Mouse (Mus musculus) CH12.LX (cell line): ENCODE measurements around the gene Lrrc15.

Source experiments
- CTCF ChIP-seq, 2 experiments: IDR thresholded peaks in 1 of 2; conservative IDR thresholded peaks in 1 of 2; 2 replicates each; pipeline ENCODE4 v1.5.1; 2011 to 2012; ENCODE audit warnings: low read depth in 2 of 2, low read length in 2 of 2, improper control_type of control experiment in 1 of 2, inconsistent platforms in 1 of 2, mild to moderate bottlenecking in 1 of 2, moderate library complexity in 1 of 2
- ELF1 ChIP-seq: IDR thresholded peaks from 2 replicates; pipeline ENCODE4 v1.6.1; 2014; ENCODE audit warnings: low read depth, mild to moderate bottlenecking, inconsistent platforms, low read length, improper control_type of control experiment
- EP300 ChIP-seq: IDR thresholded peaks from 2 replicates; pipeline ENCODE4 v1.6.1; 2011; ENCODE audit warnings: low read length, improper control_type of control experiment
- ETS1 ChIP-seq: conservative IDR thresholded peaks from 2 replicates; pipeline ENCODE4 v1.6.1; 2012; ENCODE audit warnings: low read depth, mild to moderate bottlenecking, inconsistent platforms, low read length, improper control_type of control experiment, moderate library complexity
- MAX ChIP-seq: IDR thresholded peaks from 2 replicates; pipeline ENCODE4 v1.6.1; 2011; ENCODE audit warnings: low read length, improper control_type of control experiment
- RCOR1 ChIP-seq: conservative IDR thresholded peaks from 2 replicates; pipeline ENCODE4 v1.6.1; 2012; ENCODE audit warnings: low read depth, mild to moderate bottlenecking, inconsistent platforms, low read length, improper control_type of control experiment
- SIN3A ChIP-seq: IDR thresholded peaks from 2 replicates; pipeline ENCODE4 v1.6.1; 2012; ENCODE audit warnings: low read length, improper control_type of control experiment, inconsistent platforms
- TBP ChIP-seq: conservative IDR thresholded peaks from 2 replicates; pipeline ENCODE4 v1.6.1; 2011; ENCODE audit warnings: low read depth, low read length, improper control_type of control experiment

DNA sequence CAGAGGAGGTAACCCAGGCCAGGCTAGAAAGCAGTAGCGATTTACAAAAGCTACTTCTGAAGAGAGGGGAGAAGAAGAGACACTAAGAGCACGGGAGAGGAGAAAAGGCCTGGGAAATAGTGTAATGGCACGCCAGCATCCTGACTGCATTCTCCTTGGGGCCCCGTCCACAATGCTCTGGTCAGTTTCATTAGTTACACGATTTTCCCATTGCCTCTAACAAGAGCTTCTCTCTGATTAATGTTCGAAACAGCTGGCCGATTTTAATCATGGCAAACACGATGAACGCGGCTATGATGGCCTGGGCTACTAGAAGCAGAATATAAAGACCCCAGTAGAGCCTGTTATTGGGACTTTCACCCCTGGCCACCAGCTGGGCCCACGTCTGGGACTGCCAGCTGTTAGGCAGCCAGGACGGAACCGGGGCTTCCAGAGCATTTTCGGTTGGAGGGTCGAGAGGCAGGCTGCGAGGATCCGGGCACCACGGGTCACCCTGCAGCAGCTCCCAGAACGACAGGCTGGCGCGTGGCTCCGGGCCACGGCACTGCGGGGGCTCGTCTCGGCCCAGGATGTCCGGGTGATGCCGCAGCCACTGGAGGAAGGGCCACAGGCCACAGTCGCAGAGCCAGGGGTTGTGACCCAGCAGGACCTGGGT is 25.0 kb upstream of the Lrrc15 start:
- no peak for TF ChIP-seq ELF1
- TF ChIP-seq EP300 = no peak
- no peak for TF ChIP-seq ETS1
- TF ChIP-seq CTCF (conservative IDR thresholded peaks at IDR 0.05 in 1 of 2, IDR thresholded peaks at IDR 0.05 in 1 of 2; ENCODE audit: low read depth in 2 of 2, low read length in 2 of 2) = no peak
- no peak for TF ChIP-seq MAX
- TF ChIP-seq SIN3A = no peak
- TF ChIP-seq TBP = no peak
- no peak for TF ChIP-seq RCOR1
